Mouse (Mus musculus) liver, embryonic 14.5 days (tissue): ENCODE measurements around the gene Kank1.

Source experiments
- CTCF ChIP-seq: IDR thresholded peaks from 2 replicates; pipeline ENCODE4 v1.5.1; 2016; ENCODE audit warnings: antibody characterized with exemption, low read depth, control low read depth
- EP300 ChIP-seq: IDR thresholded peaks from 2 replicates; pipeline ENCODE4 v1.6.1; 2016; ENCODE audit warnings: antibody characterized with exemption, low read depth

DNA sequence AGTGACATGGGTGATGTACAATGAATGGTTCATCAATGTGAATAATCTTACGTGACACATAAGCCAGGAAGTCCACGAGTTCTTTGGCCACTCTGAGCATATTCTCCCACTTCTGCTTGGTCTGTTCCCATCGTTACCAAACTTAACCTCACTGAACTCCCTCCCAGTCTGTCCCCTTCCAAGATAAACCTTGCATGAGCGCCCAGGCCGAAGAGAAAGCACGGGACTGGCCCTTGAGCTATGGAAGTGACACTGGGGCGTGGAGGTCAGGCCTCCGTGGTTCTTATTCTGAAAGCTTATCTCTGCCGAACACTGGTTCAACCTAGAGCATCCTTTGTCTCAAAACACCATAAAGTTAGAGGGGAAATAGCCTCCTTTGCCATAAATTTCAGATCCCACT is 194.7 kb downstream of the Kank1 start:
- TF ChIP-seq CTCF = no peak
- no peak for TF ChIP-seq EP300
